Mouse (Mus musculus): ENCODE measurements around the gene Gria4.
"Not testable (repeated sequence)": the region's sequence is repeated elsewhere in the genome, so short reads cannot be mapped to it uniquely, and the experiment has no call there.

The Gria4 gene

GRCm38 (mm10) chr9:4795544-4796288 is at the start of gene Gria4:
TSS of gene Gria4 (minus strand) at chr9:4796234.
- peak; percentile 80 to 82 for DNase-seq (ENCODE audit: low spot score in 2 of 2)

- not testable (repeated sequence) for DNase-seq (ENCODE audit: low spot score in 2 of 2)
Observed at GRCm38 (mm10) chr9:4810941-4811340, 14.9 kb upstream of the Gria4 start.

GRCm38 (mm10) chr9:4803151-4803755 is 7.2 kb upstream of the Gria4 start:
- DNase-seq (ENCODE audit: low spot score in 2 of 2), result no peak

- DNase-seq (ENCODE audit: low spot score in 2 of 2), result no peak
Observed at GRCm38 (mm10) chr9:4797396-4797795, 1.4 kb upstream of the Gria4 start.

- no peak for DNase-seq (ENCODE audit: low spot score in 2 of 2)
Observed at GRCm38 (mm10) chr9:4796289-4796645, 233 bp upstream of the Gria4 start.

GRCm38 (mm10) chr9:4795075-4795474 is 959 bp downstream of the Gria4 start:
- DNase-seq (ENCODE audit: low spot score in 2 of 2), result peak; percentile 27 to 40

- peak in 1 of 2 experiments; percentile 42 for DNase-seq (ENCODE audit: low spot score in 2 of 2)
Observed at GRCm38 (mm10) chr9:4794411-4794810, 1.6 kb downstream of the Gria4 start.

- not testable (repeated sequence) for DNase-seq (ENCODE audit: low spot score in 2 of 2)
Observed at GRCm38 (mm10) chr9:4749407-4749806, 46.6 kb downstream of the Gria4 start.

- no peak for DNase-seq (ENCODE audit: low spot score in 2 of 2)
Observed at GRCm38 (mm10) chr9:4714086-4714485, 81.9 kb downstream of the Gria4 start.

- no peak for DNase-seq (ENCODE audit: low spot score in 2 of 2)
Observed at GRCm38 (mm10) chr9:4712367-4712766, 83.7 kb downstream of the Gria4 start.

- DNase-seq (ENCODE audit: low spot score in 2 of 2), result no peak
Observed at GRCm38 (mm10) chr9:4687149-4687548, 108.9 kb downstream of the Gria4 start.

- DNase-seq (ENCODE audit: low spot score in 2 of 2), result no peak
Observed at GRCm38 (mm10) chr9:4680244-4680643, 115.8 kb downstream of the Gria4 start.

- DNase-seq (ENCODE audit: low spot score in 2 of 2), result no peak
Observed at GRCm38 (mm10) chr9:4679099-4679498, 116.9 kb downstream of the Gria4 start.

GRCm38 (mm10) chr9:4665691-4666090 is 130.3 kb downstream of the Gria4 start:
- DNase-seq (ENCODE audit: low spot score in 2 of 2), result no peak

GRCm38 (mm10) chr9:4662421-4662820 is 133.6 kb downstream of the Gria4 start:
- no peak for DNase-seq (ENCODE audit: low spot score in 2 of 2)

GRCm38 (mm10) chr9:4658951-4659350 is 137.1 kb downstream of the Gria4 start:
- DNase-seq (ENCODE audit: low spot score in 2 of 2), result no peak

- DNase-seq (ENCODE audit: low spot score in 2 of 2), result no peak
Observed at GRCm38 (mm10) chr9:4654333-4654732, 141.7 kb downstream of the Gria4 start.

GRCm38 (mm10) chr9:4639192-4639900 is 156.7 kb downstream of the Gria4 start:
- peak; percentile 62 to 68 for DNase-seq (ENCODE audit: low spot score in 2 of 2)

GRCm38 (mm10) chr9:4631910-4632309 is 164.1 kb downstream of the Gria4 start:
- DNase-seq (ENCODE audit: low spot score in 2 of 2), result no peak

- DNase-seq (ENCODE audit: low spot score in 2 of 2), result no peak
Observed at GRCm38 (mm10) chr9:4615286-4615685, 180.7 kb downstream of the Gria4 start.

- DNase-seq (ENCODE audit: low spot score in 2 of 2), result peak in 1 of 2 experiments; percentile 9
Observed at GRCm38 (mm10) chr9:4605354-4605753, 190.7 kb downstream of the Gria4 start.

- DNase-seq (ENCODE audit: low spot score in 2 of 2), result no peak
Observed at GRCm38 (mm10) chr9:4604236-4604635, 191.8 kb downstream of the Gria4 start.

- DNase-seq (ENCODE audit: low spot score in 2 of 2), result no peak
Observed at GRCm38 (mm10) chr9:4601788-4602187, 194.2 kb downstream of the Gria4 start.

All from right cerebral cortex, adult 2 months (tissue).